In the genomic region with DNA sequence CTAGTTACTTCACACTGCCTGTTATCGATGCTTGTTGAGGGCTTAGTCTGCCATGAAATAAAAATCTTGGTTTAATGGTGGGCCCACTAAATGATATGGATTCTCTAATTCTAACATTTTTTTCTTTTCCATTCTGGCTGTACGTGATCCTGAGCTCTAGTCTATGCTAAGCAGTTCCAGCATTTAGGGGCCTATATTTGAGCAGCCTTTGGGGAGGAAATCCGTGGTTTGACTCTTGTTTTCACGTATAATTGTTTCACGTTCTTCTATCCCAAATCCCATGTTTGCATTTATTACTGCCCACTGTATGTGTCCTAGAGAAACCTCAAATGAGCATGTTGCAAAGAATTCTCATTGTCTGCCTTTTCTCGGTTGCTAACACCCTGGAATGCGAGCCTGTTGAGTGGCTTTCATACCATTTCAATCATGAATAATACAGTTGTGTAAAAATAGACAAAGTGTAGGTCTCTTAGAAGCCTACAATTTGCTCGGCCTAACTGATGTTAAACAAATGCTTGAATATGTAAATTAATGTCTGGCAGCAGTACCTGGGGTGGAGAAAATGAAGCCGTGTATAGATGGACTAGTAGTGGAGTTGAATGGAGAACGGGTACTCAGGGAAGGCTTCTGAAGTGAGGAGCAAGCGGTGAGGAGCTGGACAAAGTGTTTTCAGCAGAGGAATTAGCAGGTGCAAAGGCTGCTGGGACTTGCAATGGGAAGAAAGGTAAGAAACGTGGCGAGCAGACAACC, we compare ENCODE assay signal across 20 mouse cellular contexts.
DNase-seq lines count a peak whose midpoint lies in the region; ATAC-seq and TF ChIP-seq lines count a peak whose summit lies in the region.
"Had no signal": no experiment of that assay in that cellular context is flagged by ENCODE, and none has a peak within 500 bp of the region (broad histone marks: within the 10 kb centered on the region; RNA-seq: fewer than 3 reads in every experiment).

No protein-coding gene starts in this region.

- H3K36me3 ChIP-seq in heart, embryonic 14.5 days (ENCODE audit: control insufficient read depth, insufficient read depth, low read length): no peaks in the 10 kb centered on the region
- H3K36me3 ChIP-seq in midbrain, embryonic 12.5 days: no peaks in the 10 kb centered on the region
- H3K36me3 ChIP-seq in midbrain, embryonic 16.5 days (ENCODE audit: control insufficient read depth, insufficient read depth, low read length): no peaks in the 10 kb centered on the region
- H3K36me3 ChIP-seq: embryonic facial prominence, embryonic 15.5 days; hindbrain, embryonic 15.5 days; kidney, embryonic 15.5 days had no signal

- peak overlapping the region; percentile 62 to 70 for H3K27ac ChIP-seq in heart, embryonic 14.5 days (replicated peaks in 1 of 2; ENCODE audit: control insufficient read depth in 1 of 2, insufficient read depth in 1 of 2, low read depth in 2 of 2, low read length in 2 of 2)
- no peak overlapping the region for H3K27ac ChIP-seq in midbrain, embryonic 12.5 days (replicated peaks)
- H3K27ac ChIP-seq in midbrain, embryonic 16.5 days (ENCODE audit: low read length): no peak overlapping the region
- H3K27ac ChIP-seq in embryonic fibroblast, embryonic 13.5 days (ENCODE audit: insufficient read depth, low read length): peak overlapping the region; percentile 81
- H3K27ac ChIP-seq: embryonic facial prominence, embryonic 15.5 days; hindbrain, embryonic 15.5 days; kidney, embryonic 15.5 days had no signal

- no peak for ATAC-seq in heart, embryonic 14.5 days (ENCODE audit: insufficient number of reproducible peaks, insufficient read depth, low FRiP score, low read depth)
- ATAC-seq in midbrain, embryonic 12.5 days (ENCODE audit: low FRiP score, low read depth): peak; percentile 47; the same call in 1 of the 2 replicates
- ATAC-seq in midbrain, embryonic 16.5 days: no peak
- no peak for ATAC-seq in CD4-positive, CD25-positive, alpha-beta regulatory T cell, adult 4 months
- ATAC-seq: intestine, embryonic 16.5 days had no signal

- H3K27me3 ChIP-seq in heart, embryonic 14.5 days (ENCODE audit: control insufficient read depth, insufficient read depth, low read length): no peaks in the 10 kb centered on the region
- H3K27me3 ChIP-seq in midbrain, embryonic 12.5 days: no peaks in the 10 kb centered on the region
- H3K27me3 ChIP-seq in midbrain, embryonic 16.5 days (ENCODE audit: control insufficient read depth, insufficient read depth, low read depth, low read length): no peaks in the 10 kb centered on the region
- H3K27me3 ChIP-seq: embryonic facial prominence, embryonic 15.5 days; hindbrain, embryonic 15.5 days; kidney, embryonic 15.5 days had no signal

- no peak overlapping the region for H3K4me2 ChIP-seq in heart, embryonic 14.5 days (ENCODE audit: low read length)
- no peak overlapping the region for H3K4me2 ChIP-seq in midbrain, embryonic 12.5 days (replicated peaks)
- no peak overlapping the region for H3K4me2 ChIP-seq in midbrain, embryonic 16.5 days (ENCODE audit: low read length)
- H3K4me2 ChIP-seq: embryonic facial prominence, embryonic 15.5 days; heart, embryonic 11.5 days; hindbrain, embryonic 15.5 days; kidney, embryonic 15.5 days had no signal

- no peak overlapping the region for H3K9ac ChIP-seq in heart, embryonic 14.5 days (ENCODE audit: low read length)
- no peak overlapping the region for H3K9ac ChIP-seq in midbrain, embryonic 12.5 days (replicated peaks)
- H3K9ac ChIP-seq in midbrain, embryonic 16.5 days (ENCODE audit: low read depth, low read length): no peak overlapping the region
- H3K9ac ChIP-seq: embryonic facial prominence, embryonic 15.5 days; hindbrain, embryonic 15.5 days; kidney, embryonic 15.5 days had no signal

- no peak for TF ChIP-seq POLR2A in embryonic fibroblast, embryonic 13.5 days (IDR thresholded peaks at IDR 0.05; ENCODE audit: low read depth, low read length)

- intact Hi-C loops in heart, postnatal 25 days (cut with DNase I): no loop called here

- H3K4me1 ChIP-seq in heart, embryonic 14.5 days (ENCODE audit: control insufficient read depth in 2 of 2, insufficient read depth in 2 of 2, low read length in 2 of 2): peaks cover 7 to 31% of the 10 kb centered on the region in 2 experiments
- H3K4me1 ChIP-seq in midbrain, embryonic 12.5 days: no peaks in the 10 kb centered on the region
- H3K4me1 ChIP-seq in midbrain, embryonic 16.5 days (ENCODE audit: control insufficient read depth, insufficient read depth, low read length): 0 out of 2 replicates have a peak, but pooled peaks cover 2% of the 10 kb centered on the region
- peaks cover 10% of the 10 kb centered on the region; the same call in 1 of the 2 replicates for H3K4me1 ChIP-seq in embryonic fibroblast, embryonic 13.5 days (ENCODE audit: control insufficient read depth, insufficient read depth, low read length)
- H3K4me1 ChIP-seq: kidney, embryonic 15.5 days had no signal

- 72% methylated on average over 13 of the region's 13 CpGs for WGBS in heart, embryonic 14.5 days
- WGBS in midbrain, embryonic 12.5 days: 57% methylated on average over 13 of the region's 13 CpGs
- 40% methylated on average over 13 of the region's 13 CpGs for WGBS in midbrain, embryonic 16.5 days

- DNase-seq in heart, postnatal 25 days (ENCODE audit: low spot score): no peak
- DNase-seq in adrenal gland, postnatal 4 days (ENCODE audit: low spot score in 2 of 2): no peak
- DNase-seq: adrenal gland, adult 8-10 months; cerebellum, adult 11-12 months; gastrocnemius, postnatal 14 days; liver; lung, adult 2 months; lung, postnatal 4 days; right cerebral cortex, adult 18-20 months; thymus, adult 18-20 months had no signal

- H3K4me3 ChIP-seq in heart, embryonic 14.5 days (ENCODE audit: control insufficient read depth in 1 of 2, insufficient read depth in 1 of 2, low read depth in 1 of 2, low read length in 2 of 2): no peak overlapping the region
- H3K4me3 ChIP-seq in midbrain, embryonic 12.5 days: no peak overlapping the region
- H3K4me3 ChIP-seq in midbrain, embryonic 16.5 days (ENCODE audit: low read depth, low read length): no peak overlapping the region
- no peak overlapping the region for H3K4me3 ChIP-seq in embryonic fibroblast, embryonic 13.5 days (ENCODE audit: insufficient read depth, low read length)
- H3K4me3 ChIP-seq: embryonic facial prominence, embryonic 15.5 days; hindbrain, embryonic 15.5 days; kidney, embryonic 15.5 days had no signal

- no peak for TF ChIP-seq CTCF in embryonic fibroblast, embryonic 13.5 days (IDR thresholded peaks at IDR 0.05; ENCODE audit: borderline replicate concordance, insufficient read depth, low read length)

- no peaks in the 10 kb centered on the region for H3K9me3 ChIP-seq in heart, embryonic 14.5 days (ENCODE audit: control insufficient read depth, low read length)
- H3K9me3 ChIP-seq in midbrain, embryonic 12.5 days: no peaks in the 10 kb centered on the region
- no peaks in the 10 kb centered on the region for H3K9me3 ChIP-seq in midbrain, embryonic 16.5 days (replicated peaks; ENCODE audit: control insufficient read depth, low read length, poor library complexity, severe bottlenecking)
- H3K9me3 ChIP-seq: embryonic facial prominence, embryonic 15.5 days; hindbrain, embryonic 15.5 days; kidney, embryonic 15.5 days had no signal

Comparison
In these comparisons a context has a peak if more than half of its experiments do, and no peak if none do; other contexts are left out.
1. H3K27ac ChIP-seq: peak in heart, embryonic 14.5 days (2 of 2) and embryonic fibroblast, embryonic 13.5 days (single experiment); none in midbrain, embryonic 12.5 days (single experiment) and midbrain, embryonic 16.5 days (single experiment).